Mouse (Mus musculus): ENCODE measurements at regions not wholly inside any gene's neighbourhood (a gene's known extent, or its start where the extent isn't known, plus 50 kb on each side); places are given as distances from the start of the nearest gene placed in this dataset.

DNA sequence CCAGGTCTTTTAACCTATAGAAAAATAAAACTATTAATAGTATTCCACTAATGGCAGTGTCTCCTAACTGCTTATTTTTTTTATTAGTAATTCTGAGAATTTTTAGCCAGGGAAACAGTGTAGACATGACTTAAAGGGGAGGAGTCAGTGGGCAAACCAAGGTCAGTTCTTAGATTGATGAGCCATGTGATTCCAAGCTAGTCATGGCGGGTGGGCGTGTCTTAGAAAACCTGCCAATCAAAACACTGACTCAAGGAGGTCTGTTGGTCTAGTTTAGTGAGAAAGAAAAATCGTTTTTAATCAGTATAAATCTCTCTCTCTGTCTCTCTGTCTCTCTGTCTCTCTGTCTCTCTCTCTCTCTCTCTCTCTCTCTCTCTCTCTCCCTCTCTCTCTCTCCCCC is 225.3 kb upstream of the Gcfc2 start:
- no peak for DNase-seq (ENCODE audit: low spot score in 2 of 2)
- H3K4me3 ChIP-seq: no peak overlapping the region
- no peak overlapping the region for H3K27ac ChIP-seq
- no peak for TF ChIP-seq CTCF (conservative IDR thresholded peaks at IDR 0.05)

GRCm38 (mm10) chr6:81714867-81715266 is 208.6 kb upstream of the Gcfc2 start:
- no peak overlapping the region for H3K4me3 ChIP-seq
- no peak overlapping the region for H3K27ac ChIP-seq
- DNase-seq (ENCODE audit: low spot score in 2 of 2): no peak
- no peak for TF ChIP-seq CTCF (conservative IDR thresholded peaks at IDR 0.05)

DNA sequence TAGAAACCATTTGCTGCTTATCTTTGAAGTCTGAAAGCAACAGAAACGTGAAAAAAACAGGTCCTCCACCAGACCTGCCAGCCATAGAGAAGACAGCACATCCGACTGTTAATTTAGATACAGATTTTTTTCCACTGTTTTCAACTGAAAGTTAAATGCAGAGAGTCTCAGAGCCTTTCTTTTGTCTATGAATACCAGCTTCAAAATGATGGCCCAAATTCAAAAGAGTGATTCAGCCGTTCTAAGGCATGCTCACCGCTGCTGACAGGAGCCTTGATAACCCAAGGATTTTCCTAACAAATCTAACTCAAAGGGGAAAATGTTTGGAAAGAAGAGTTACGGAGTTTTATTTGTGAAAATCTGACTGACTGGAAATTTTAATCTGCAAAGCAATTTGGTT is 207.1 kb upstream of the Gcfc2 start:
- no peak for TF ChIP-seq CTCF (conservative IDR thresholded peaks at IDR 0.05)
- Histone ChIP-seq H3K4me3 (no peak overlapping the region), H3K27ac (no peak overlapping the region)
- DNase-seq (ENCODE audit: low spot score in 2 of 2): no peak

DNA sequence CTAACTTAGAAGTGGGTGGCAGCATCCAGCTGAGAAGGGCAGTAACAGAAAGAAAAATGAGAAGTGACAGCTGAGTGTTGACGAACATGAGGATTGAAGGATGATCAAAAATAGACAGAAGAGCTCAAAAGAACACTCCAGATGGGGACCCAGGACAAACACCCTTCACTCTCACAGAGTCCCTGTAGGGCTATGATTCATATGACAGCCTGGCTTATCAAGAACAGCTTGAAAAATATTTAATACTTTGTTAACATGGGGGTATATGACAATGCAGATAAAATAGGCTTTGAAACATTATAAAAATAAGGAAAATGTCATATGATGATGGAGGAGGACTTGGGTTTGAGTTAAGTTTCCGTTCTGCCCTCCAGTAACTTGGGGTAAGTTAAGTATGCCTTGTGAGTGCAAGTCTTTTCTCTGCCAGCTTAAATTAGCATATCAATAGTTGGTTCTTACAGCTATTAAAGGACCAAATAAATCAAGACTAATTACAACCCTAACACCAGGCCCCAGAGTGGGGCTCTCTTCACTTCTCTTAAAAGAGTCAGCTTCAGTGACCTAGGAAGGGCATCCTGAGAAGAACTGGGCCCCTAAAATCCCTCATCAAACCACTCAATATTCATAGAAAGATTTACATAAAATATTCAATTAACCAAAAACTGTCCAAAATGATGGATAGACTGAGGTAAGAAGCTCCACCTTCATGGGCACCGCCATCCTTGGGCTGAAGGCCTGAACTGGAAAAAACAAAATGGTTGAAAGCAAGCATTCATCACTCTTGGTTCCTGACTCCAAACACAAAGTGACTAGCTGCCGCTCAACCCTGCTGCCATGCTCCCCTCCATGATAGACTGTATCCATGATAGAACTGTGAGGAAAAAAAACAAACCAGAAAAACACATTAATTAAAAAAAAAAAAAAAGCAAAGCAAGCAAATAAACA is 198.6 kb upstream of the Gcfc2 start:
- H3K27ac ChIP-seq: peak overlapping the region; percentile 24; the same call in 1 of the 2 replicates
- no peak for TF ChIP-seq CTCF (conservative IDR thresholded peaks at IDR 0.05)
- DNase-seq (ENCODE audit: low spot score in 2 of 2): peak; percentile 25 to 38
- H3K4me3 ChIP-seq: no peak overlapping the region

- no peak overlapping the region for H3K27ac ChIP-seq
- DNase-seq (ENCODE audit: low spot score in 2 of 2): no peak
- H3K4me3 ChIP-seq: no peak overlapping the region
- TF ChIP-seq CTCF (conservative IDR thresholded peaks at IDR 0.05): no peak
These were observed 191.8 kb upstream of the Gcfc2 start for GRCm38 (mm10) chr6:81731631-81732030.

GRCm38 (mm10) chr6:81733527-81733926 is 189.9 kb upstream of the Gcfc2 start:
- Histone ChIP-seq H3K27ac (no peak overlapping the region), H3K4me3 (no peak overlapping the region)
- DNase-seq (ENCODE audit: low spot score in 2 of 2): no peak
- no peak for TF ChIP-seq CTCF (conservative IDR thresholded peaks at IDR 0.05)

DNA sequence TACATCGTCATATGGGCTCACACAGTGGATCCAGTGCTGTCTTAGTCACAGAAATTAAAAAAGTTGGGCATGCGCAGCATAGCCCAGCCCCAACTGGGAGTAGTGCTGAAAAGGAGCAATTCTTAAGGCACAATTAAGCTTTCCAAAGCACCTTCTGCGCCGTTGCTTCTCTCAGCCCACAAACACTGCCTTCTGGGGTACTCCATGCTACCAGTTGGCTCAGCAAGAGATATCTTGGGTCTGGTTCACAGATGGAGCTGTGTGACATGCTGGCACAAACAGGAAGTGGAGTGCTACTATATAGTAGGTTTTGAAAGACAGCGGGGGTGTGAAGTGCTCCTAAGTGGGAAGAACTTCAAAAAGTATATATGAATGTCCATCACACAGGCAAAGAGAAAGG is 185.0 kb upstream of the Gcfc2 start:
- Histone ChIP-seq H3K27ac (no peak overlapping the region), H3K4me3 (no peak overlapping the region)
- TF ChIP-seq CTCF (conservative IDR thresholded peaks at IDR 0.05): no peak
- DNase-seq (ENCODE audit: low spot score in 2 of 2): peak; percentile 29 to 37

- H3K4me3 ChIP-seq: no peak overlapping the region
- no peak for DNase-seq (ENCODE audit: low spot score in 2 of 2)
- no peak overlapping the region for H3K27ac ChIP-seq
- no peak for TF ChIP-seq CTCF (conservative IDR thresholded peaks at IDR 0.05)
These were observed 173.8 kb upstream of the Gcfc2 start for GRCm38 (mm10) chr6:81749681-81750080.

DNA sequence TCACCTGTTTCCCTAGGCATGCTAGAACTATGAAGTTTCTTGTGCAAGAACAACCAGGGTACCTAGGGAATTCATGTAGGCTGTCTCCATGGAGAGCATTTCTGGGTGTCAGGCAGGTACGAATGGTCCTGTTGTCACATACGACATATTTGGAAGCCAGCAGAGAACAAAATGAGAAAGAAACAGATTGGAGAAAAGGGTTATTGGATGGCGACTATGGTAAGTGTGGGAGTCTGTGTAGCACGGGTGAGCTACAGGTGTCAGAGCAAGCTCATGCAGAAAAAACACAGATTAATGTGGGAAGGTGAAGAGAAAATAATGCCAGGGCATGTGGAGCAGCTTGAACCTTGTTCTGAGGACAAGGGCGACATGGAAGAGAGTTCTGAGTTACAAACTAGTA is 171.8 kb upstream of the Gcfc2 start:
- Histone ChIP-seq H3K27ac (peak overlapping the region; percentile 81), H3K4me3 (no peak overlapping the region)
- peak in 1 of 2 experiments; percentile 30 for DNase-seq (ENCODE audit: low spot score in 2 of 2)
- no peak for TF ChIP-seq CTCF (conservative IDR thresholded peaks at IDR 0.05)

DNA sequence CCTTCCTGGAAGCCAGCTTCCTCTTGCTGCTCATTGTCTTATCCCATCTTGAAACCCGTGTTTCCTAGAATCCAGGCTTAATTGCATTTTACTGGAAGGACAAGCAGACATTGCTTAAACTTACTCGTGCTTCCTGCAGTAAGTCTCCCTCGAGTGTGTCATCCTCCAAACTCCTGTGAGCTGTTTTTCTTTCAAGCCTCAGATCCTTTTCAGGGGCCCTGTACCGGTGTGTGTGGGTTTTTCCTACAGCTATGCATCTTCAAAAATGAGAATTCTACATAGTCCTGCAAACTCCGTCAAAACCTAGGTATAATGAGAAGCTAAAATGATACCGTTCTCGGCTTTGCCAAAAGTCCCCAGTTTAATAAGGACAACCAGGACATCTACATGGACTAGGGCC is 167.2 kb upstream of the Gcfc2 start:
- DNase-seq (ENCODE audit: low spot score in 2 of 2): no peak
- Histone ChIP-seq H3K4me3 (no peak overlapping the region), H3K27ac (no peak overlapping the region)
- TF ChIP-seq CTCF (conservative IDR thresholded peaks at IDR 0.05): no peak

GRCm38 (mm10) chr6:81758876-81759275 is 164.6 kb upstream of the Gcfc2 start:
- TF ChIP-seq CTCF (conservative IDR thresholded peaks at IDR 0.05): no peak
- no peak for DNase-seq (ENCODE audit: low spot score in 2 of 2)
- H3K4me3 ChIP-seq: no peak overlapping the region

DNA sequence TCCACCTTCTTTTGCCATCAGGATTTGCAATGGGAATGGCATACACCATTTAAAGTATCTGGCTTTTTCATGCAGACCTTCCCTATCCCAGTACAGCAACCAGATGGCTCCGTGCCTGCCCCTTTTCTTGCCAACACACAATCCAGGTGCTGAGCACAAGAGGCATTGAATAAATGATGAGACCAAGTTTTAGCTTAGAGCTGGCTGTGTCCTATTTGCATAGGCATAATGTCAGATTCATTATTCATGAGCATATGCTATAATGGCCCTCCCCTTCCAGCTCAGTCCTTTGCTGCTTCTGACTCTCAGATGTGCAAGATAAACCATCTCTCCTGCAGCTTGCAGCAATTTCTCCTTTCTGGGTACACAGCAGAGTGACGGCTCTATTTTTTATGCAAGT is 163.3 kb upstream of the Gcfc2 start:
- DNase-seq (ENCODE audit: low spot score in 2 of 2): peak; percentile 41 to 45
- no peak overlapping the region for H3K27ac ChIP-seq
- TF ChIP-seq CTCF (conservative IDR thresholded peaks at IDR 0.05): no peak
- H3K4me3 ChIP-seq: no peak overlapping the region

More at GRCm38 (mm10) chr6:81758876-81759275, 164.6 kb upstream of the Gcfc2 start:
- no peak overlapping the region for H3K27ac ChIP-seq

DNA sequence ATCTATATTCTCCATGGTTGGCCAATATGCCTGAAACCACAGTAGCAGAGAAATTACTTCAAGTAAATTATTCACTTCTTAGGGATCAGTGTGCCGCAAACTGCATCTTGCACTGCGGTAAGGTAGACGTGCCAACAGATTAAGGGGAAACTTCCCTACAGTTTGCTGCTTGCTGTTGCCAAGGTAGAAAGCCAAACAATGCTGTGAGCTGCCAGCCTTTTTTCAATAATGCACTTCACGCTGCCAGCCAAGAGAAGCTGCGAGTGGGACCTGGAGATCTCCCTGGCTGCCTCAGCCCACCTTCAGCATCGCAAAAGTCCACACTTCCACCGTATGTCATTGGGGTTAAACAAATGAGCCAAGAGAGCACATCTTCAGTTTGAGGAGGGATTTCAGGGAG is 157.6 kb upstream of the Gcfc2 start:
- no peak for TF ChIP-seq CTCF (conservative IDR thresholded peaks at IDR 0.05)
- Histone ChIP-seq H3K27ac (peak overlapping the region; percentile 95), H3K4me3 (no peak overlapping the region)
- no peak for DNase-seq (ENCODE audit: low spot score in 2 of 2)

GRCm38 (mm10) chr6:81766800-81767199 is 156.7 kb upstream of the Gcfc2 start:
- no peak for DNase-seq (ENCODE audit: low spot score in 2 of 2)
- Histone ChIP-seq H3K4me3 (no peak overlapping the region), H3K27ac (peak overlapping the region; percentile 95)
- TF ChIP-seq CTCF (conservative IDR thresholded peaks at IDR 0.05): no peak

Measured in layer of hippocampus, adult 2 months (tissue).